Comparison of ENCODE assay signal across 23 mouse cellular contexts in genomic region chr6:108685758-108686355, GRCm38 (mm10). TPM values are rescaled to one million over a fixed set of nuclear protein-coding genes. Genes with fewer than 3 reads are reported as not detected.
DNase-seq lines count a peak whose midpoint lies in the region; ATAC-seq and TF ChIP-seq lines count a peak whose summit lies in the region.
"Had no signal": no experiment of that assay in that cellular context is flagged by ENCODE, and none has a peak within 500 bp of the region (broad histone marks: within the 10 kb centered on the region; RNA-seq: fewer than 3 reads in every experiment).

No protein-coding gene starts in this region.

- H3K36me3 ChIP-seq in ES-Bruce4 (ENCODE audit: control insufficient read depth, insufficient read depth, low read length, poor library complexity, severe bottlenecking) (no peaks in the 10 kb centered on the region), ES-E14 (ENCODE audit: control insufficient read depth, insufficient read depth, low read length, poor library complexity, severe bottlenecking) (no peaks in the 10 kb centered on the region)
- H3K36me3 ChIP-seq: embryonic facial prominence, embryonic 10.5 days; embryonic facial prominence, embryonic 12.5 days; forebrain, embryonic 15.5 days had no signal

- H3K4me3 ChIP-seq in ES-Bruce4 (ENCODE audit: low read depth, low read length) (no peak overlapping the region), ES-E14 (ENCODE audit: insufficient read depth in 1 of 2, low read depth in 1 of 2, low read length in 2 of 2, poor library complexity in 1 of 2, severe bottlenecking in 1 of 2) (no peak overlapping the region)
- no peak overlapping the region for H3K4me3 ChIP-seq in cerebellum, adult 2 months (replicated peaks; ENCODE audit: insufficient read depth, low read depth, low read length)
- H3K4me3 ChIP-seq: embryonic facial prominence, embryonic 10.5 days; embryonic facial prominence, embryonic 12.5 days; forebrain, embryonic 13.5 days; forebrain, embryonic 15.5 days had no signal

- in situ Hi-C loops in ES-E14 (cut with MboI; ENCODE audit: low sequenced_read_pairs in 2 of 2, unreplicated experiment in 2 of 2) = no loop called here

- DNase-seq in ES-E14 (ENCODE audit: low read depth, low spot score) = no peak
- peak; percentile 70 for DNase-seq in ZHBTc4 (ENCODE audit: low read depth, low spot score)
- no peak for DNase-seq in cerebellum, adult 2 months
- no peak for DNase-seq in cerebellum, adult 11 months
- DNase-seq in layer of hippocampus, postnatal 14 days (ENCODE audit: low spot score in 2 of 2) = no peak
- DNase-seq: adrenal gland, adult 8-10 months; adrenal gland, postnatal 14 days; adrenal gland, postnatal 36 days; cerebellum, adult 18-20 months; cerebellum, adult 9-10 months; cerebellum, postnatal 10 days; cerebellum, postnatal 25 days; forebrain, postnatal 0 days had no signal

- 69% methylated on average over 9 of the region's 9 CpGs for WGBS in cerebellum, adult 2 months

- H3K4me1 ChIP-seq in ES-Bruce4 (ENCODE audit: control insufficient read depth, insufficient read depth, low read length) (peaks cover 14% of the 10 kb centered on the region), ES-E14 (ENCODE audit: control insufficient read depth in 2 of 2, insufficient read depth in 2 of 2, low read length in 2 of 2, poor library complexity in 1 of 2) (peaks cover 8 to 30% of the 10 kb centered on the region in 2 experiments)
- H3K4me1 ChIP-seq in cerebellum, adult 2 months (ENCODE audit: control insufficient read depth, insufficient read depth, low read length) = no peaks in the 10 kb centered on the region
- H3K4me1 ChIP-seq: embryonic facial prominence, embryonic 10.5 days; embryonic facial prominence, embryonic 12.5 days; forebrain, embryonic 13.5 days; forebrain, embryonic 15.5 days had no signal

- H3K9me3 ChIP-seq in ES-Bruce4 (replicated peaks; ENCODE audit: control insufficient read depth, insufficient read depth, low read length, poor library complexity, severe bottlenecking) (no peaks in the 10 kb centered on the region), ES-E14 (ENCODE audit: control insufficient read depth, insufficient read depth, low read depth, low read length) (no peaks in the 10 kb centered on the region)
- H3K9me3 ChIP-seq: embryonic facial prominence, embryonic 10.5 days; embryonic facial prominence, embryonic 12.5 days; forebrain, embryonic 13.5 days; forebrain, embryonic 15.5 days had no signal

- no peaks in the 10 kb centered on the region for H3K27me3 ChIP-seq in ES-Bruce4 (ENCODE audit: control insufficient read depth, insufficient read depth, low read length, poor library complexity, severe bottlenecking)
- H3K27me3 ChIP-seq in cerebellum, adult 2 months (ENCODE audit: control insufficient read depth, insufficient read depth, low read length) = no peaks in the 10 kb centered on the region
- H3K27me3 ChIP-seq: CH12.LX; embryonic facial prominence, embryonic 12.5 days; forebrain, embryonic 13.5 days; forebrain, embryonic 15.5 days; Patski had no signal

- no peak for ATAC-seq in cerebellum, adult (ENCODE audit: insufficient number of reproducible peaks, low FRiP score, low TSS enrichment)
- ATAC-seq: activated CD4-positive, CD25-positive, alpha-beta regulatory T cell, adult 4 months; CD4-positive, CD25-positive, alpha-beta regulatory T cell, adult 4 months; forebrain, embryonic 13.5 days; forebrain, embryonic 15.5 days; forebrain, postnatal 0 days; Patski had no signal

- no peak for TF ChIP-seq CTCF in ES-Bruce4 (IDR thresholded peaks at IDR 0.05; ENCODE audit: low read depth, low read length)
- TF ChIP-seq CTCF in cerebellum, adult 2 months (IDR thresholded peaks at IDR 0.05; ENCODE audit: borderline replicate concordance, insufficient read depth, low read depth, low read length) = no peak

- TF ChIP-seq POLR2A in ES-Bruce4 (IDR thresholded peaks at IDR 0.05; ENCODE audit: insufficient read depth, low read length) = no peak
- no peak for TF ChIP-seq POLR2A in cerebellum, adult 2 months (IDR thresholded peaks at IDR 0.05; ENCODE audit: borderline replicate concordance, insufficient read depth, low read length)

- peak; percentile 96 for TF ChIP-seq EP300 in ES-Bruce4 (IDR thresholded peaks at IDR 0.05; ENCODE audit: insufficient read depth, low read depth, low read length)

- peak overlapping the region; percentile 57 for H3K27ac ChIP-seq in ES-Bruce4 (ENCODE audit: insufficient read depth, low read length)
- peak overlapping the region; percentile 41; the same call in 1 of the 2 replicates for H3K27ac ChIP-seq in ES-E14 (ENCODE audit: insufficient read depth, low read depth, low read length, poor library complexity, severe bottlenecking)
- H3K27ac ChIP-seq in cerebellum, adult 2 months (ENCODE audit: insufficient read depth, low read length) = no peak overlapping the region
- H3K27ac ChIP-seq: embryonic facial prominence, embryonic 10.5 days; embryonic facial prominence, embryonic 12.5 days; forebrain, embryonic 13.5 days; forebrain, embryonic 15.5 days had no signal

- H3K9ac ChIP-seq in ES-Bruce4 (ENCODE audit: low read depth, poor library complexity, severe bottlenecking) = no peak overlapping the region
- no peak overlapping the region for H3K9ac ChIP-seq in ES-E14 (ENCODE audit: insufficient read depth, low read depth, low read length, poor library complexity, severe bottlenecking)
- H3K9ac ChIP-seq: embryonic facial prominence, embryonic 12.5 days; forebrain, embryonic 13.5 days; forebrain, embryonic 15.5 days; forebrain, postnatal 0 days had no signal

TF ChIP-seq in ES-E14, 5 proteins besides CTCF, POLR2A, EP300 and RAD21:
- no peak for TF ChIP-seq HCFC1 (IDR thresholded peaks at IDR 0.05; ENCODE audit: borderline replicate concordance, insufficient read depth, low read length)

RNA-seq across cellular contexts. Expression of gene Bhlhe40, which starts 25.4 kb away (rescaled TPM):
- polyA plus RNA-seq in ES-Bruce4 (2011; ENCODE audit: insufficient read depth, insufficient read length, low read depth, missing spikeins) = 39.2 and 40.3 TPM in 2 replicates
- 13.0 and 15.8 TPM in 2 replicates for total RNA-seq in ES-E14 (2012; rRNA removed)
- 44.3 and 49.0 TPM in 2 replicates for polyA plus RNA-seq in cerebellum, adult 2 months (2012; rRNA removed)
- 10 to 100 TPM; 47.6 to 58.7 TPM for total RNA-seq in layer of hippocampus, postnatal 14 days (2021)
